In the genomic region with DNA sequence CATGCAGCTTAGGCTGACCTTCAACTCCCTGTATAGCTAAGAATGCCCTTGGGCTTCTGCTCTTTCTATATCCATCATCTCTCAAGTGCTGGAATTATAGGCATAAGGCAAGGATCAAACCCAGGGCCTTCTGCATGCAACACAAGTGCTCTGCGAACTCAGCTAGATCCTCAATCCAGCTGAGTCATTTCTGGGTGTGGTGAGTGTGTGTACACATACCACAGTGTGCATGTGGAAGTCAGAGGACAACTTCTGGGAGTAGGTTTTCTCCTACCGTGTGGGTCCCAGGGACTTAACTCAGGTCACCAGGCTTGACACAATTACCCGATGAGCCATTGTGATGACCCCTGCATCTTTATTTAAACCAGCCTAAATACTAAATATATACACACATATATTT, we compare ENCODE assay signal across 31 mouse cellular contexts. TPM values are rescaled to one million over a fixed set of nuclear protein-coding genes. Genes with fewer than 3 reads are reported as not detected.
DNase-seq lines count a peak whose midpoint lies in the region; ATAC-seq lines count a peak whose summit lies in the region.
"Had no signal": no experiment of that assay in that cellular context is flagged by ENCODE, and none has a peak within 500 bp of the region (broad histone marks: within the 10 kb centered on the region; RNA-seq: fewer than 3 reads in every experiment).

No protein-coding gene starts in this region.

- H3K36me3 ChIP-seq in liver, embryonic 15.5 days (replicated peaks): no peaks in the 10 kb centered on the region
- H3K36me3 ChIP-seq: forebrain, embryonic 10.5 days; forebrain, embryonic 15.5 days; G1E; heart, embryonic 12.5 days; kidney, embryonic 15.5 days; limb, embryonic 12.5 days; midbrain, embryonic 13.5 days; neural tube, embryonic 15.5 days; stomach, embryonic 15.5 days had no signal

- peak; percentile 46 for DNase-seq in lung, postnatal 36 days
- no peak for DNase-seq in lung, postnatal 10 days
- peak; percentile 33 for DNase-seq in R1 (ENCODE audit: low read depth, low spot score)
- no peak for DNase-seq in heart, postnatal 25 days (ENCODE audit: low spot score)
- DNase-seq in retina, embryonic 14.5 days (ENCODE audit: low spot score): no peak
- DNase-seq in left cerebral cortex, postnatal 14 days (ENCODE audit: low spot score in 2 of 2): no peak
- DNase-seq: adrenal gland, adult 8-10 months; cerebellum, adult 9-10 months; cerebellum, postnatal 36 days; gastrocnemius, postnatal 25 days; heart, adult 2 months; kidney, postnatal 25 days; right cerebral cortex, postnatal 25 days; thymus, adult 18-20 months; thymus, postnatal 25 days had no signal

- no peak overlapping the region for H3K4me3 ChIP-seq in liver, embryonic 15.5 days (replicated peaks)
- H3K4me3 ChIP-seq: forebrain, embryonic 10.5 days; forebrain, embryonic 15.5 days; heart, adult 2 months; heart, embryonic 12.5 days; kidney, embryonic 15.5 days; limb, embryonic 12.5 days; midbrain, embryonic 13.5 days; neural tube, embryonic 15.5 days; stomach, embryonic 15.5 days had no signal

- 52% methylated on average over 3 of the region's 3 CpGs for WGBS in liver, embryonic 15.5 days (ENCODE audit: insufficient replicate concordance)

- H3K27ac ChIP-seq in liver, embryonic 15.5 days (replicated peaks): no peak overlapping the region
- H3K27ac ChIP-seq: forebrain, embryonic 10.5 days; forebrain, embryonic 15.5 days; heart, adult 2 months; hindbrain, embryonic 14.5 days; kidney, embryonic 15.5 days; limb, embryonic 12.5 days; liver, embryonic 14.5 days; macrophage; midbrain, embryonic 13.5 days; neural tube, embryonic 15.5 days; stomach, embryonic 15.5 days had no signal

- intact Hi-C loops in heart, postnatal 25 days (cut with DNase I): no loop called here
- intact Hi-C loops in left cerebral cortex, postnatal 14 days (cut with DNase I): no loop called here

- H3K27me3 ChIP-seq in liver, embryonic 15.5 days: peaks cover 6% of the 10 kb centered on the region
- H3K27me3 ChIP-seq: CH12.LX; forebrain, embryonic 15.5 days; heart, embryonic 12.5 days; kidney, embryonic 15.5 days; limb, embryonic 12.5 days; midbrain, embryonic 13.5 days; neural tube, embryonic 15.5 days; stomach, embryonic 15.5 days had no signal

- H3K9me3 ChIP-seq in liver, embryonic 15.5 days (replicated peaks): no peaks in the 10 kb centered on the region
- H3K9me3 ChIP-seq: forebrain, embryonic 10.5 days; forebrain, embryonic 15.5 days; G1E; heart, embryonic 12.5 days; kidney, embryonic 15.5 days; limb, embryonic 12.5 days; midbrain, embryonic 13.5 days; neural tube, embryonic 15.5 days; stomach, embryonic 15.5 days had no signal

- ATAC-seq in liver, embryonic 15.5 days (ENCODE audit: insufficient read depth): peak; percentile 60; the same call in 1 of the 2 replicates
- ATAC-seq: activated CD4-positive, CD25-positive, alpha-beta regulatory T cell, adult 4 months; forebrain, embryonic 15.5 days; intestine, postnatal 0 days; midbrain, embryonic 13.5 days had no signal

- H3K4me2 ChIP-seq in liver, embryonic 15.5 days: no peak overlapping the region
- H3K4me2 ChIP-seq: forebrain, embryonic 15.5 days; heart, embryonic 12.5 days; hindbrain, embryonic 14.5 days; kidney, embryonic 15.5 days; limb, embryonic 12.5 days; midbrain, embryonic 13.5 days; neural tube, embryonic 15.5 days; stomach, embryonic 15.5 days had no signal

- peaks cover 6% of the 10 kb centered on the region for H3K4me1 ChIP-seq in liver, embryonic 15.5 days (replicated peaks)
- H3K4me1 ChIP-seq: forebrain, embryonic 10.5 days; forebrain, embryonic 15.5 days; heart, embryonic 12.5 days; kidney, embryonic 15.5 days; limb, embryonic 12.5 days; midbrain, embryonic 13.5 days; neural tube, embryonic 15.5 days; stomach, embryonic 15.5 days had no signal

- H3K9ac ChIP-seq in liver, embryonic 15.5 days: no peak overlapping the region
- H3K9ac ChIP-seq: forebrain, embryonic 15.5 days; heart, embryonic 12.5 days; hindbrain, embryonic 14.5 days; kidney, embryonic 15.5 days; limb, embryonic 12.5 days; liver, embryonic 14.5 days; midbrain, embryonic 13.5 days; neural tube, embryonic 15.5 days; stomach, embryonic 15.5 days had no signal

RNA-seq across cellular contexts. Expression of a gene that starts 13.9 kb away (rescaled TPM):
- 10.7 and 11.2 TPM in 2 replicates for polyA plus RNA-seq in liver, embryonic 15.5 days (2015; fragmentation: Nextera tagmentation; extraction: Ambion mirVana)
- 1 to 10 TPM; 4.4 to 4.8 TPM for total RNA-seq in heart, postnatal 25 days (2021)
- 1 to 10 TPM; 8.0 to 8.2 TPM for total RNA-seq in left cerebral cortex, postnatal 14 days (2021)

RNA-seq across cellular contexts. Expression of a gene that starts 27.5 kb away (rescaled TPM):
- 8.0 and 8.6 TPM in 2 replicates for polyA plus RNA-seq in liver, embryonic 15.5 days (2015; fragmentation: Nextera tagmentation; extraction: Ambion mirVana)
- total RNA-seq in heart, postnatal 25 days (2021): 10 to 100 TPM; 23.2 to 23.4 TPM
- 10 to 100 TPM in 1 of 2 experiments, 1 to 10 TPM in 1; 7.0 to 11.4 TPM for total RNA-seq in left cerebral cortex, postnatal 14 days (2021)

Comparison
In these comparisons a context has a peak if more than half of its experiments do, and no peak if none do; other contexts are left out.
1. DNase-seq: peak in lung, postnatal 36 days (single experiment) and R1 (single experiment); none in lung, postnatal 10 days (single experiment), heart, postnatal 25 days (single experiment), retina, embryonic 14.5 days (single experiment) and left cerebral cortex, postnatal 14 days (0 of 2).